Mouse (Mus musculus) cortical plate, adult 2 months (tissue): ENCODE measurements around the gene Ppargc1a.

Experiments
- CTCF ChIP-seq: fragments of 200-500 bp; IDR thresholded peaks from 2 replicates; pipeline ENCODE4 v1.5.1; 2011; ENCODE audit warnings: mild to moderate bottlenecking, control low read depth, low read length; ENCODE audit not compliant: insufficient read depth; ENCODE audit errors: extremely low read depth
- POLR2A ChIP-seq: fragments of 200-500 bp; IDR thresholded peaks from 2 replicates; pipeline ENCODE4 v1.6.1; 2011; ENCODE audit warnings: mild to moderate bottlenecking, low read length, control low read depth; ENCODE audit not compliant: insufficient read depth; ENCODE audit errors: extremely low read depth

- TF ChIP-seq CTCF (no peak), POLR2A (no peak)
Measured at GRCm38 (mm10) chr5:51584186-51584585, 16.7 kb upstream of the Ppargc1a start.
